Mouse (Mus musculus) duodenum, adult 2 months (tissue): ENCODE results near the gene Mid2. TPM values are rescaled to one million over a fixed set of nuclear protein-coding genes. Genes with fewer than 3 reads are reported as not detected.

ENCODE experiments used
- polyA plus RNA-seq: library from polyadenylated mRNA; depleted of rRNA; stranded (reverse); fragments of >200 nt; gene quantifications from 2 replicates; pipeline ENCODE4 v1.2.3, GENCODE M21; 2012; ENCODE audit warnings: low replicate concordance; rRNA removed

Gene Mid2
- polyA plus RNA-seq = 0.91 and 5.3 TPM in 2 replicates

GRCm38 (mm10) chrX:140664479-140665241, at the start of gene Mid2:
Gene Mid2, plus strand, starts transcription at chrX:140664599.

GRCm38 (mm10) chrX:140813312-140814006, 149.1 kb downstream of the Mid2 start, which contains the start of gene Tex13b:
Gene Tex13b, minus strand, starts transcription at chrX:140813433.

Other genes starting within 250 kb of the Mid2 start
- gene Prps1, start 208.0 kb upstream of the Mid2 start, polyA plus RNA-seq = 1.9 TPM in 2 replicates
- 34.5 and 101 TPM in 2 replicates for gene Tsc22d3, start 63.9 kb upstream of the Mid2 start, polyA plus RNA-seq
- not detected in 2 replicates for gene Tex13b, start 148.8 kb downstream of the Mid2 start, polyA plus RNA-seq
- 6.2 TPM in 1 of 2 replicates, not detected in the other for gene Vsig1, start 243.0 kb downstream of the Mid2 start, polyA plus RNA-seq